Mouse (Mus musculus): ENCODE measurements around the gene H2-Ab1.

The H2-Ab1 gene

DNA sequence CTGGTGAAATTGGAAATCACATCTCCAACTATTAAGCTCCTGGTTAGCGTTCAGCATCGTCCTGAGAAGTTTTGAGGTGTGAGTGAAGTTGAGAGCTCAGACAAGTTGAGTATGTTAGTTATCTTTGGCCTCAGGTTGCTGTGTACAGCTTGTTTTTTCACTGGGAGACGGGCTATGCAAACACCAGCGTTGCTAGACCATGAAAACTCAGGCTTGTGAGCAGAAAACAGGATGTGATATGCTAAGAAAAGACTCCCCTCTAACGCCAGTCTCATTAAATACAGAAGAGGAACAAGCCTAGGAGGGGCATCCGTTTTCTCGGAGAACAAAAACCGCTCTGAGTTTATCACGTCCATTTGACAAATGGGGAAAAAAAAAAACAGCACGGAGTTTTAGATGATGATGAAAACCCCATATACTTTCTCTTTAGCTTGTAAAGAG lies 17.9 kb upstream of the H2-Ab1 start:
- DNase-seq (ENCODE audit: low spot score) = no peak

DNA sequence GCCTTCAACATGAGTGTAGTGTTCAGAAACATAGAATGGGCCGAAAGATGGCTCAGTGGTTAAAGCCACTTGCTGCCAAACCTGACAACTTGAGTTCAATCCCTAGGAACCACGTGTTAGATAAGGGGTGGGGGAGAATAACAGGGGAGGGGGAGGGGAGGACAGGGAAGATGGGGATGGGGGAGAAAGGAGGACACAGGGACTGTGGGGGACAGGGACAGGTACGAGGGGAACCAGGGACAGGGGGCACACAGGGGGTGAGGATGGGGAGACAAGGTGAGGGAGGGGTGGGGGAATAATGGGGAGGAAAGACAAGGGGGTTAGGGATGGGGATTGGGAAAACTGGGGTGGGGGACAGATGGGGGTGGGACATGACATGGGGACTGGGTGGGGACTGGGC lies 17.1 kb upstream of the H2-Ab1 start:
- DNase-seq (ENCODE audit: low spot score) = no peak

DNA sequence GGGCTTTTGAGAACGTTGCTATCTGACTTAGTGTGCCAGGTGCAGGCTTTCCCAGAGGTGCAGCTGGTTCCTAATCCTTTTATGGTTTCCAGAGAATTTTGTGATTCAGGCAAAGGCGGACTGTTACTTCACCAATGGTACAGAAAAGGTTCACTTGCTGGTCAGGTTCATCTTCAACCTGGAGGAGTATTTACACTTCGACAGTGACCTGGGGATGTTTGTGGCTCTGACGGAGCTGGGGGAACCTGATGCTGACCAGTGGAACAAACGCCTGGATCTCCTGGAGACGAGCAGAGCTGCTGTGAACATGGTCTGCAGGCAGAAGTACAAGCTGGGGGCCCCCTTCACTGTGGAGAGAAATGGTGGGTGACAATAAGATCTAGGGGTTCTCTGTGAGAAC lies 16.6 kb upstream of the H2-Ab1 start:
- DNase-seq (ENCODE audit: low spot score) = no peak

DNA sequence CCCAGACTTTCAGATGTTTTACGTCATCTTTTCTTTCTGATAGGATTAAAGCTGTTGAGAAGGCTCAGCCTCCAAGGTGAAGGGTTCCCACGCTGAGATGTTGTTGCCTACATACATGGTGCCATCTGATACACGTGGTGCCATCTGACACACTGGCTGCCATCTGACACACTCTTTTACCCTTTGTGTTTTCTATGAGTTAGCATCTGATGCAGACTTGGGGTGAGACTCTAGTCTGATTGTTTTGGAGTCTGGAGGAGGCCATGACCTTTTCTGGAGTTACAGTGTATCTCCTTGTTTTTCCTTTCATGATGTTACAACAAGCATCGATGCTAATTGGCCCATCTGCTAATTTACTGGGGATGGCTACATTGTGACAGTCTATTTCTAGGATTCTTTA lies 12.8 kb upstream of the H2-Ab1 start:
- DNase-seq (ENCODE audit: low spot score) = no peak

DNA sequence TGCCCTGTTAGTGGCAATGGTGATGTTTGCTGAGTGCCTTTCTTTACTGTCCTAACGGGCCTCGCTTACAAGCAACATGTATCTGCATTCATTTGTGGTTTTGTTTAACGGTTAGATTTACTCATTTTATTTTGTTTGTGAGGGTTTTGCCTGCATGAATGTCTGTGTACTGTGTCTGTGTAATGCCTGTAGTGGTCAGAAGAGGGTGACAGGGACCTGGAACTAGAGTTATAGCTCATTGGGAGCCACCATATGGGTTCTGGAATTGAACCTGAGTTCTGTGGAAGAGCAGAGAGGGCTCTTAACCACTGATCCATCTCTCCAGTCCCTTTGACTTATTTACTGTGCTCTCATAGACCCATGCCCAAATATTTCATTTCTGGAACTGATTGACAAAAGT lies 10.4 kb upstream of the H2-Ab1 start:
- DNase-seq (ENCODE audit: low spot score) = no peak

DNA sequence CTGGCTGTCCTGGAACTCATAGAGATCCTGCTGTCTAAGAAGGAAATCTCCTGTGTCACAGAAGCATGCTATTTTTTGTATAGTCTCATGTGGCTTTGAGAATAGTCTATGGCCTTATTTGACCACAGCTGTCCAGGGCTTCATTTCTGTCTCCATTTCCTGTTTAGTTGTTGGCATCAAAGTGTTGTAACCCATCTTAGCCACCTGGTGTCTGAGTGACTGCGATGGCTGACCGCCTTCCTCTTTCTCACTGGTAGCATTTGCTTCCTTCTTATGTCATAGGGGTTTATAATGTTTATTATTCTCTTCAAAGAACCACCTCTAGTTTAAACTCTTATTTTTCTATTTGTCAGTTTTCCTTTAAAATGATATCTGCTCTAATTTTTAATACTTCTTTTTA lies 8.7 kb upstream of the H2-Ab1 start:
- DNase-seq (ENCODE audit: low spot score) = no peak

DNA sequence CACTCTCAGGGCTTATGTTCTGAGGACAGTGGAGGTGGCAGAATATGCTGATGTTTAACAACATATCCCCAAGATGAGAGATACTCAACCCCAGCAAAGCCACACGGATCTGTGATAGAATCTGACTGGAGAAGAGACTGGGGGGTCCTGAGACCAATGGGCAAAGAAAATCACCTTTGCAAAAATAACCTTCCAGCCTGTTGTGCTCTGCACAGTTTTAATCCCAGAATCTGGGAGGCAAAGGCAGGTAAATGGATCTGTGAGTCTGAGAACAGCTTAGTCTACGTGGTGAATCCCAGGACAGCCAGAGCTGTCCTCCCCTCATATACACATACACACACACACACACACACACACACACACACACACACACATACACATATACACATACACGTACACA lies 8.1 kb upstream of the H2-Ab1 start:
- no peak for DNase-seq (ENCODE audit: low spot score)

DNA sequence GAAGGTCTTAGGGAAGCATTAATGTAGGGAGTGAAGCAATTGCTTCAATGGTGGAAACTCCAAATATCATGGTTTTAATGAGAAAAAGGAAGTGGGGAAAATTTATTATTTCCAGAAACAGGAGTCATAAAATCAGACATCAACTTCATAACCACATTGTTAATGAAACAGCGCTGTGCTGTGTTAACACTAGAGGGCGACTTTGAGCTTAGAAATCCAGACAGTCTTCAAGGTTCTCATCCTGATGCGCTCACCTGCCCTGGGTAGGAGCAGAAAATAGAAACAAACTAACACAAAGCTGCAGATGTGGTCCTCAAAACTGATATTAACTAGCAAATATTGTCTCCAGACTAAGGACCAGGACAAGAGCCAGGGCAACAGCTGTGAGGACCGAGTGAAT lies 7.6 kb upstream of the H2-Ab1 start:
- DNase-seq (ENCODE audit: low spot score) = peak; percentile 34

DNA sequence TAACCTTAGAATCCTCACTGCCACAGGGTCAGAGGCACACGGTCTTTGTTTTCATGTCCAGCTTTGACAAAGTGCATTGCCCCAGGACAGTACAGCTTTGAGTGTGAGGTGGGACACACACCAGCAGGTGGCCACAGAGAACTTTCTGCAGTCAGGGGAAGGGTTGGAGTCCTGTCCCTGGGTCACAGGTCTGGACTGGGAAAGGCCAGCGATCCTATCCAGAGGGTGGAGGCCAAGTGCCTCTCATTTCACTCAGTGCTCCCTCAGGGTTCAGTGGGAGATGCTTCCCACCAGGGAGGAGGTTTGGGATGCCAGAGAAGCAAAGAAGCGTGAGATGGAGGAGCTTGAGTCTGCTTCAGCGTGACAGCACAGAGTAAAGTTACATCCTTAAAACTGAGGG lies 5.8 kb upstream of the H2-Ab1 start:
- DNase-seq (ENCODE audit: low spot score) = no peak

DNA sequence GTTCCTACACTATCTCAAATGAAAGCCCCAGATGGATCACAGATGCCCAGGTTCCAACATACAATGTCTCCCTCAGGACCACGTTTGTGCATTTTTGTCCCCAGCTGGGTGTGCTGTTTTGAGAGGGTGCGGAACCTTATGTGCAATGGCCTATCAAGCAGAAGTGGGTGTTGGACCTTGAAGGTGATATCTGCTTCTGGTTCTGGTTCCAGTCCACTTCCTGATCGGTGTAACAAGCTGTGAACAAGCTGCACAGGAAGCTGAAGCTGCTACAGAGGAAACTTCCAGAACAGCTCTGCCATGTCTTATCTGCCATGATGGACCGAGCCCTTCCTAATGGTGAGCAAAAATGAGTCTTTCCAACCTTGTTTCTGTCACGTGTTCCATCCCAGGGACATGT lies 988 bp upstream of the H2-Ab1 start:
- DNase-seq (ENCODE audit: low spot score) = no peak

DNA sequence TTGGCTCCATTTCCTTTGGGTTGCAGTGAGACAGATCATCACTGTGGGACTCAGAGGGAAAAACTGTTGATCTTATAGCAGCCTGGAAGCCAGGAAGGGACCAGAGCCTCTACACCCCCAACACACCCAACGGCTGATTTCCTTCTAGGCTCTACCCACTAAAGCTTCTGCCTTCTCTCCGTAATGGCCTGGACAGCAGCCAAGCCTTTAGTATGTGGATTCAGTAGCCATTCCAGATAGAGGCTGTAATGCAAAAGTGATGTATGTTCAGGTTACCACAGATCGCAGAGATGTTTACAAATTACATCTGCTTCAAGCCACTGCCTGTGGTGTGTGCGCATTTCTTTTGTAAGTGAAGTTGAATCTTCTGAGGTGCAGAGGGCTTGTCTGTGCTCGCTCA lies 3.1 kb downstream of the H2-Ab1 start:
- no peak for DNase-seq (ENCODE audit: low spot score)

DNA sequence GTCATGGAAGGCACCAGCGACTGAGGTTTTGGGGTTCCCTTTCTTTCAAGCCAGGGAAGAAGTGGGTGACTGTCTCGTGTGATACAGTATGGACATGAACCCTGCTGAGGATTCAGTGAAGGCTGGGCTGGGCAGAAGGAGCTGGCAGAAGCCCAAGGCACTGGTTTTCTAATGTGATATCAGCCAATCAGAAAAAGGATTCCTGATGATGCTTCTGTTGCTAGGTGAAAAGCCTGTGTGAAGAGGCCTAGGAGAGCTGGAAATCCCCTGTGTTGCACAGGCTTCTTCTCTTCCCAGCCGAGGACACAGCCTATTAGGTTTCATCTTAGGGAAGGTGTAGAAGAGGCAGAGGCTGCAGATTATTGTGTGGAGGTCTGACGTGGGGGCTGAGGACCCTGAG lies 4.0 kb downstream of the H2-Ab1 start:
- DNase-seq (ENCODE audit: low spot score) = peak; percentile 68

DNA sequence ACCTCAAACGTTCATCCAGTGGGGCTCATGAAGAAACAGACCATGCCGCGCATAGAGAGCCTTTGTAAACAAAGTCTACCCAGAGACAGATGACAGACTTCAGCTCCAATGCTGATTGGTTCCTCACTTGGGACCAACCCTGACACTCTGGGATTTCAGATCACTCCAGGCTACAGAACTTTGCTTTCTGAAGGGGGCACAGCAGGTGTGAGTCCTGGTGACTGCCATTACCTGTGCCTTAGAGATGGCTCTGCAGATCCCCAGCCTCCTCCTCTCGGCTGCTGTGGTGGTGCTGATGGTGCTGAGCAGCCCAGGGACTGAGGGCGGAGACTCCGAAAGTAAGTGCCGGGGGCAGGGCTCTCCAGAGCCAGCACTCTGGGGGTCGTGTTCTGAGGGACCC lies 5.6 kb downstream of the H2-Ab1 start:
- DNase-seq (ENCODE audit: low spot score) = peak; percentile 67

DNA sequence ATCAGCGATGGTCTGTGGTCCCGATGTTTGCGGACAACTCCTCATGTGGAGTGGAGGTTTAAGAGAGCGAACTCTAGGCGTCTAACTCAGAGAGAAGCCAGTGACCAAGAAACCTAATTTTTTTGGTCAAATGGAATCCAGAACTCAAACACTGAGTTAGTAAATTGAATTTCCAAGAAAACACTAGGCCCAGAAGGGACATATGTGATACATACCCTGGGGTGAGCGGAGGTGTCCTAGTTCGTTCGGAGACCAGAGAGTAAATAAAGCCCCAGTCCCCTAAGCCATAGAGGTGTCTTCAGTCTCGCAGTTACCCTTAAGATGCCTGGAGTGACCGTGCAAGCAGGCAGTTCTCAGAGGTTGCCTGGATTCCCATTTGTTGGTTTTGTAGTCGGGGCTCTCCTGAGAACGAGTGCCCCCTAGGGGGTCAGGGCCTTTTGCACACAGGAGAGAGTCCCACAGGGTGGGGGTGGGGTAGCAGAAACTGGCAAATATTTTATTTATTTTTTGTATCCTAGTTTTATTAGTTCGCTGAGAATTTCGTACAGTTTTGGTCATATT lies 6.4 kb downstream of the H2-Ab1 start:
- DNase-seq (ENCODE audit: low spot score) = no peak

DNA sequence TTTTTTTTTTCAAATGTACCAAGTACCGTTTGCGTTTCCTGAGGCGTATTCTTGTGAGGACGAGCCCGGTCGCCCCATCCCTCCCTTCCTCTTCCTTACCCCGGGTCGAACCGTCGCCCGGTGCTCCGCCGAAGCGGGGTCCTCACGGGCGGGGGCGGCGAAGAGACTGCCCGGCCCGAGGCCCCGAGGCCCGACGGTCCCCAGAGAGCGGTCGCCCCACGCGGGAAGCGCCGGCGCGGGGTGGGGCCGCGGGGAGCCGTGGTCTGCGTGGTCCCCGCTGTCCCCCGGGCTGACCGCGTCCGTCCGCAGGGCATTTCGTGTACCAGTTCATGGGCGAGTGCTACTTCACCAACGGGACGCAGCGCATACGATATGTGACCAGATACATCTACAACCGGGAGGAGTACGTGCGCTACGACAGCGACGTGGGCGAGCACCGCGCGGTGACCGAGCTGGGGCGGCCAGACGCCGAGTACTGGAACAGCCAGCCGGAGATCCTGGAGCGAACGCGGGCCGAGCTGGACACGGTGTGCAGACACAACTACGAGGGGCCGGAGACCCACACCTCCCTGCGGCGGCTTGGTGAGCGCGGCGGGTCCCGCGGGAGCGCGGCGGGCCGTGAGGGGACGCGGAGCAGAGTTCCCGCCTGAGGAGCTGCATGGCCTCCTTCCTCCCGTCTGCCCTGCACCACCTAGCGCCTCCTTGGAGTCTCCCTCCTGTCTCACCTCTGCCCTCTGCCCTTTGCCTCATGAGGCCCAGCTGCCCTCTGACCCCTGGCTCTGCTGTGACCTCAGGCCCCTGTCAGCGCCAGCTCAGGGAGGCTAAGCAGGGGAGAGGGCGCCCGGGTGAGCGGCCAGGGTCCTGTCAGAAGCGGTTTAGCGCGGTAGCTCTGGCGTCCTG lies 7.2 kb downstream of the H2-Ab1 start:
- peak; percentile 16 for DNase-seq (ENCODE audit: low spot score)

DNA sequence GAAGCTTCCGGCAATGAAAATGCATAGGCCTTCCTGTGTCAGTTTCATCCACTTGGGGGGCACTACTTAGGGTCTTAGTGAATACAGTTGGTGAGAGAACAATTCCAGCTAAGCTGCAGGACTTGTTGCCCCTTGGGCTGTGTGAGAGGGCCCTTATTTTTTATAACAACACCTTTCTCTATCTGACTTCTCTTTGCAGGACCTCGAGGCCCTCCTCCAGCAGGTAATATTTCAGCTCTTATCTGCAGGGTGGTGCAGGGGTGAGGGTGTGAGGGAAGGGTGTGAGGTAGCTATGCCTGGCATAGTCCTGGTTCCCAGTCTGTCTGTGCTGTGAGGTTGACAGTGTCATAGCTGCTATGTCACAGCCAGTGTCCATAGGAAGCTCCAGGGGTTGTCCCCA lies 10.8 kb downstream of the H2-Ab1 start:
- no peak for DNase-seq (ENCODE audit: low spot score)

DNA sequence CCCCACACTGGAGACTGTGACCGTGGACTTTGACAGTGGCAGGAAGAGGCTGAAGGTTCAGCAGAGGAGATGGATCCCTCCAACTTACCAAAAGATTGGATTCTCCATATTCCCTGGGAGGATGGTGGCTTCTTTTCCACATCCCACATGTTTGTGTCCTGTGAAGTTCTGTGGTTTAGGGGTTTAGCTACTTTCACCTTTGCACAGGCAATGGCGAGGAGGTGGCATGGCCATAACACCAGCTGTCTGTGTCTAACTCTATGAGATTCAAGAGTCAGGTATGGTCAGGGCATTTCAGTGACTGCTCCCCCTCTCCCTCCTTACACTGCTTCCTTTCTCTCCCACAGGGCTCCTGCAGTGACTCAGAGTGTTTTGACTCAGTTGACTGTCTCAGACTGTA lies 11.3 kb downstream of the H2-Ab1 start:
- DNase-seq (ENCODE audit: low spot score) = no peak

DNA sequence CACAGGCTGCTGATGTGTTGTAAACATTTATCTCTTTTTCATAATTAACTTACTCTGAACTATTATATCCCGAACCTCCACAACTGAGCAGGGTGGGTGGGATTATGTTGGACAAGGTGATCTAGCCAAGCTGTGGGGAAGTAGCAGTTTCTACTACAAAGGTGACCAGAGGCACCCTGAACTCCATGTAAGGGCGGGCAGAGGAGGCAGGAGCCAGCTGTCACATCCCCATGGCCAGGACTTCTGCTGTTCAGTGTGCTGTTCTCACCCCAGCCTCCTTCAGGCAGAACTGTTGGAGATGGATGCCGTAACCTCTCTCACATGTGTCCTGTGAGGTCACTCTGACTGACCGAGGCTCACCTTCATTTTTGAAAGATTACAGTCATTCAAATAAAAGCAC lies 12.3 kb downstream of the H2-Ab1 start:
- DNase-seq (ENCODE audit: low spot score) = no peak

DNA sequence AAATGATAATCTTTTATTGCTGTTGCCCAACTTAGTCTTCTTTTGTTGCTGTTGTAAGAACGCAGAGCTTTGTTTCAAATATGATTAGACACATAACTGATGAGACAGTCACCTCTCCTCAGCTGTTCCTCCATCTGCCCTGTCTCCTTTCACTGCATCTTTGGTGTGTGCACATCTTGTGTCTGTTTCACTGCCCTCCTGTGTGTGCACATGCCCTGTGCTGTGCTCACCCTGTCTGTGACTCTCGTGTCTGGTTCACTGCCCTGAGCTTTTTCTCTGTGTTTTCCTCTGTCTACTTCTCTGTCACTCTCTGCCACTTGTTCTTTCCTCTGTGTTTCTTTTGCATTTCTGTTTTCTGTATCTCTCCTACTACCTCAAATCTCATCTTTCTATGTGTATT lies 12.7 kb downstream of the H2-Ab1 start:
- no peak for DNase-seq (ENCODE audit: low spot score)

DNA sequence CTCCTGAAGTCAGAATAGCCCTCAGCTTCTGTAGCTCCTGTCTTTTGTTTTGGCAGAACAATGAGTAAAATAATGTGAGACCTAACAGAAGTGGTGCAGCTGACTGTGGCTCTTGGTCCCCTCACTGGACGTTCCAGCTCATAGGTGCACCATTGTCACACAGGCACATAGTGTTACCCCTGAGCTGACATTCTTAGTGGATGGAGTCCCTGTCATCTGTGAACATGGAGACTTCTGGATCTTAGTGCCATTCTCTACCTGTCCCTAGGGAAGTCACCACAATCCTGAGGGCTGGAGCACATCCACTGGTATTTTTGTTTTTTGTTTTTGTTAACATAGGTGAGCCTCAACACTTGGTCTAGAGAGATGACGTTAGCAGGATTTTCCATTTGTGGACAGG lies 13.5 kb downstream of the H2-Ab1 start:
- DNase-seq (ENCODE audit: low spot score) = no peak

DNA sequence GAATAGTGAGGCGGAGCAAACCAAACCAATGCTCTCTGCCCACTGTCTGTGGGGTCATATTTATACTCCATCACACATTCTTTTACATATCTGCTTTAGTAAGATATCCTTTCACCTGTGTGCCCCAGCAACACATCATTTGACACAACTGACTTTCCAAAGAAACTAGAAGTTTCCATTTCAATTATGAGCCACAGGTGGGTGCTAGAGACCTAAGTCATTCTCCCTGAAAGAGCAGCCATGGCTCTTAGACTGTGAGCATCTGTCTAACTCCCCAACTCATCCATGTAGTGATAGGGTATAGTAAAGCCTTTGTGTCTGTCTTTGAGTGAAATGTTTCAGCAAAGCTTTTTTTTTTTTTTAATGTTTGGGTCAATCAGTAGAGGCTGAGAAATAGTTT lies 14.6 kb downstream of the H2-Ab1 start:
- DNase-seq (ENCODE audit: low spot score) = no peak

DNA sequence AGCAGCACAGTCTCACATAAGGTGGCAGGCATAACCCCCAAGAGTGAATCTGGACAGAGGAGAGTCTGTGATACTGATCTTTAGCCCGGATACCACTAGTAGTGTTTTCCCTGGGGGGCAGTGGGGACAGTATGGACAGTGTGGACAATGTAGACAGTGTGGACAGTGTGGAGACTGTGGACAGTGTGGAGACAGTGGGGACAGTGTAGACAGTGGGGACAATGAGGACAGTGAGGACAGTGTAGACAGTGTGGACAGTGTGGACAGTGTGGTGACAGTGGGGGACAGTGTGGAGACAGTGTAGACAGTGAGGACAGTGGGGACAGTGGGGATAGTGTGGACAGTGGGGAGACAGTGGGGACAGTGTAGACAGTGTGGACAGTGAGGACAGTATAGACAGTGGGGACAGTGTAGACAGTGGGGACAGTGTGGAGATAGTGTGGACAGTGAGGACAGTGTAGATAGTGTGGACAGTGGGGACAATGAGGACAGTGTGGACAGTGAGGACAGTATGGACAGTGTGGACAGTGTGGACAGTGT lies 23.1 kb downstream of the H2-Ab1 start:
- DNase-seq (ENCODE audit: low spot score) = no peak

DNA sequence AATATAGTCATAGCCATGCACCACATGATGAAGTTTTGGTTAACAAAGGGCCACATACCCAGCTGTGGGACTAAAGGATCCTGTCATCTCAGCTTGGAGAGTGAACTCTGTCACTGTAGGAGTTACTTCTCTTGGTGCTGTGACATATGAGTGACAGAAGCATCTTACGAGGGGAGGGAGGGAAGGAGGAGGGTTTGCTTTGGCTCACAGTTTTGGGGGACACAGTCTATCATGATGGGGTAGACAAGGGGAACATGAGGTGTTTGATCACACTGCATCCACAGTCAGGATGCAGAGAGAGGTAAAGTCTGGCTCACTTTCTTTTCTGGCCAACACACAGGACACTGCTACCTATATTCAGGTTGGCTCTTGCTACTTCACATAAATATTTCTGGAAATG lies 24.3 kb downstream of the H2-Ab1 start:
- no peak for DNase-seq (ENCODE audit: low spot score)

DNA sequence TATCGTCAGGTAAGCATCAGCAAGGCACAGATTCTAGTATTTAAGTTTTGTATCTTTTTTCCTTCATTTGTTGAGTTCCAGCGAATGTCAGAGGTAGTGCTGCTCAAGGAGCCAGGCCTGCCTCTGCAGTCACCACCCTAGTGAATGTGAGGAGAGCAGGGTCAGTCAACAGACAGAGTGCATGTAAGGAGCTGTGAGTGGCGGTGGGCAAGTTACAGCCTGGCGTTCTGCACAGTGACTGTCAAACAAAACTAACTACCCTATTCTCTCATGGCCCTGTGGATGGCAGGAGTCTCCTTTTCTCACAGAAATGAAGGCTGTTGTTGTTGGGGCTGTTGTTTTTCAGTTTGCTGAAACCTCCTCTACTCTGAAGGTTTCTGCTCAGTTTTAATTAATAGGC lies 27.9 kb downstream of the H2-Ab1 start:
- DNase-seq (ENCODE audit: low spot score) = no peak

All from urinary bladder, postnatal 14 days (tissue).